Mouse (Mus musculus): Measurements from ENCODE around the gene Anxa3.
A peak's percentile ranks its signal among the peaks of the same experiment; 100 is the strongest.

Anxa3 gene

GRCm38 (mm10) chr5:96847986-96848385, 54.8 kb downstream of the Anxa3 start:
- DNase-seq (ENCODE audit: low read depth), result no peak

GRCm38 (mm10) chr5:96848386-96848785, 55.2 kb downstream of the Anxa3 start:
- DNase-seq (ENCODE audit: low read depth), result no peak

- no peak for DNase-seq (ENCODE audit: low read depth)
These were observed 56.1 kb downstream of the Anxa3 start for GRCm38 (mm10) chr5:96849232-96849631.

GRCm38 (mm10) chr5:96853451-96853850, 60.3 kb downstream of the Anxa3 start:
- DNase-seq (ENCODE audit: low read depth), result no peak

- peak; percentile 45 for DNase-seq (ENCODE audit: low read depth)
These were observed 61.2 kb downstream of the Anxa3 start for GRCm38 (mm10) chr5:96854350-96854749.

GRCm38 (mm10) chr5:96859938-96860337, 66.8 kb downstream of the Anxa3 start:
- DNase-seq (ENCODE audit: low read depth), result no peak

GRCm38 (mm10) chr5:96867171-96867570, 74.0 kb downstream of the Anxa3 start:
- DNase-seq (ENCODE audit: low read depth), result no peak

GRCm38 (mm10) chr5:96868893-96869292, 75.8 kb downstream of the Anxa3 start:
- DNase-seq (ENCODE audit: low read depth), result no peak

GRCm38 (mm10) chr5:96870996-96871395, 77.9 kb downstream of the Anxa3 start:
- no peak for DNase-seq (ENCODE audit: low read depth)

- peak; percentile 59 for DNase-seq (ENCODE audit: low read depth)
These were observed 85.0 kb downstream of the Anxa3 start for GRCm38 (mm10) chr5:96878178-96878577.

- no peak for DNase-seq (ENCODE audit: low read depth)
These were observed 85.9 kb downstream of the Anxa3 start for GRCm38 (mm10) chr5:96878851-96879540.

- no peak for DNase-seq (ENCODE audit: low read depth)
These were observed 87.1 kb downstream of the Anxa3 start for GRCm38 (mm10) chr5:96880231-96880630.

- DNase-seq (ENCODE audit: low read depth), result no peak
These were observed 88.0 kb downstream of the Anxa3 start for GRCm38 (mm10) chr5:96881118-96881517.

- no peak for DNase-seq (ENCODE audit: low read depth)
These were observed 88.5 kb downstream of the Anxa3 start for GRCm38 (mm10) chr5:96881613-96882012.

- no peak for DNase-seq (ENCODE audit: low read depth)
These were observed 92.1 kb downstream of the Anxa3 start for GRCm38 (mm10) chr5:96885202-96885601.

GRCm38 (mm10) chr5:96888396-96888795, 95.3 kb downstream of the Anxa3 start:
- DNase-seq (ENCODE audit: low read depth), result no peak

- DNase-seq (ENCODE audit: low read depth), result no peak
These were observed 97.2 kb downstream of the Anxa3 start for GRCm38 (mm10) chr5:96890367-96890766.

Measured in NIH3T3 (cell line).